Mouse (Mus musculus) erythroblast, embryonic 14.5 days (primary cell): ENCODE measurements around the gene Vezt.

Experiments used
- GATA1 ChIP-seq: IDR thresholded peaks from 2 replicates; pipeline ENCODE4 v1.6.1; 2012; ENCODE audit warnings: low read length, inconsistent platforms, mixed read lengths
- TAL1 ChIP-seq: IDR thresholded peaks from 3 replicates; pipeline ENCODE4 v1.6.1; 2012; ENCODE audit warnings: low read length, inconsistent platforms, mixed read lengths

GRCm38 (mm10) chr10:94082040-94082734 is 46.6 kb upstream of the Vezt start:
- no peak for TF ChIP-seq GATA1
- TF ChIP-seq TAL1, result no peak
